Mouse (Mus musculus): ENCODE data around the gene Adarb2.

DNA sequence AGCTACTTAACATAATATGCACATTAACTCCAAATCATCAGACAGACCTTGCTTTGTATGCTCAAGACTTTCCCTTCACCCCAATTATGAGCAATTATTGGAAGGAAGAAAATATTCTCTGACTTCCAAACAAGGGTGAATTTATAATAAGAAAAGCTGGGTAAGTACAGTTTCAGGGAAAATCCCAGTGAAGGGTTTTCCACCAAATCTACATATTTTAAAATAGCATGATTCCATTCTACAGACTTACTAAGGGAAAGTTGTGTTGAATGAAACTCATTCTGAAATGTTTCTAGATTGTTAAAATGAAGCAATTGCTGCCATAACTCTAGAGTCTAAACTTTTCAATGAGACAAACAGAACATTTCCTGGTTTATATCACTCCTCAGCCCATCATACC is 277.3 kb downstream of the Adarb2 start:
- TF ChIP-seq POLR2A (IDR thresholded peaks at IDR 0.05; ENCODE audit: low read depth, low read length) (no peak), CTCF (IDR thresholded peaks at IDR 0.05; ENCODE audit: extremely low read depth, insufficient read depth, insufficient read length, insufficient replicate concordance) (no peak)

All from spleen, adult 2 months (tissue).